Mouse (Mus musculus): Measurements from ENCODE around the gene Acvrl1.

Gene Acvrl1

GRCm38 (mm10) chr15:101170413-101170980, 42.2 kb downstream of the Acvrl1 start:
- DNase-seq (ENCODE audit: low spot score in 2 of 2): no peak

- no peak for DNase-seq (ENCODE audit: low spot score in 2 of 2)
Measured at GRCm38 (mm10) chr15:101171272-101171671, 43.0 kb downstream of the Acvrl1 start.

GRCm38 (mm10) chr15:101172016-101172415, 43.7 kb downstream of the Acvrl1 start:
- no peak for DNase-seq (ENCODE audit: low spot score in 2 of 2)

GRCm38 (mm10) chr15:101173421-101174211, 45.3 kb downstream of the Acvrl1 start, which contains the start of gene Acvr1b:
Acvr1b (plus strand) TSS chr15:101174067.
- peak; percentile 87 to 90 for DNase-seq (ENCODE audit: low spot score in 2 of 2)

- DNase-seq (ENCODE audit: low spot score in 2 of 2): no peak
Measured at GRCm38 (mm10) chr15:101174294-101175130, 46.2 kb downstream of the Acvrl1 start.

GRCm38 (mm10) chr15:101175131-101175460, 46.8 kb downstream of the Acvrl1 start:
- DNase-seq (ENCODE audit: low spot score in 2 of 2): no peak

- no peak for DNase-seq (ENCODE audit: low spot score in 2 of 2)
Measured at GRCm38 (mm10) chr15:101175613-101176283, 47.4 kb downstream of the Acvrl1 start.

GRCm38 (mm10) chr15:101176284-101176680, 48.0 kb downstream of the Acvrl1 start:
- DNase-seq (ENCODE audit: low spot score in 2 of 2): no peak

GRCm38 (mm10) chr15:101176795-101177691, 48.7 kb downstream of the Acvrl1 start:
- no peak for DNase-seq (ENCODE audit: low spot score in 2 of 2)

- DNase-seq (ENCODE audit: low spot score in 2 of 2): no peak
Measured at GRCm38 (mm10) chr15:101180363-101181105, 52.2 kb downstream of the Acvrl1 start.

- no peak for DNase-seq (ENCODE audit: low spot score in 2 of 2)
Measured at GRCm38 (mm10) chr15:101181106-101181466, 52.8 kb downstream of the Acvrl1 start.

- no peak for DNase-seq (ENCODE audit: low spot score in 2 of 2)
Measured at GRCm38 (mm10) chr15:101181500-101181899, 53.2 kb downstream of the Acvrl1 start.

GRCm38 (mm10) chr15:101182676-101183075, 54.4 kb downstream of the Acvrl1 start:
- DNase-seq (ENCODE audit: low spot score in 2 of 2): no peak

- DNase-seq (ENCODE audit: low spot score in 2 of 2): no peak
Measured at GRCm38 (mm10) chr15:101184300-101184699, 56.0 kb downstream of the Acvrl1 start.

- no peak for DNase-seq (ENCODE audit: low spot score in 2 of 2)
Measured at GRCm38 (mm10) chr15:101185549-101185948, 57.2 kb downstream of the Acvrl1 start.

GRCm38 (mm10) chr15:101187907-101188306, 59.6 kb downstream of the Acvrl1 start:
- DNase-seq (ENCODE audit: low spot score in 2 of 2): no peak

- no peak for DNase-seq (ENCODE audit: low spot score in 2 of 2)
Measured at GRCm38 (mm10) chr15:101189981-101190761, 61.8 kb downstream of the Acvrl1 start.

GRCm38 (mm10) chr15:101190762-101191150, 62.4 kb downstream of the Acvrl1 start:
- no peak for DNase-seq (ENCODE audit: low spot score in 2 of 2)

GRCm38 (mm10) chr15:101191459-101192259, 63.3 kb downstream of the Acvrl1 start:
- peak; percentile 47 to 65 for DNase-seq (ENCODE audit: low spot score in 2 of 2)
